Mouse (Mus musculus) 3T3-L1 (cell line): Measurements from ENCODE around the gene Adcyap1.
A peak's percentile ranks its signal among the peaks of the same experiment; 100 is the strongest.

Experiments used
- DNase-seq: peaks from one replicate; pipeline ENCODE4 v3.0.0-alpha.2; 2015; ENCODE audit warnings: low read depth, low spot score

The Adcyap1 gene

DNA sequence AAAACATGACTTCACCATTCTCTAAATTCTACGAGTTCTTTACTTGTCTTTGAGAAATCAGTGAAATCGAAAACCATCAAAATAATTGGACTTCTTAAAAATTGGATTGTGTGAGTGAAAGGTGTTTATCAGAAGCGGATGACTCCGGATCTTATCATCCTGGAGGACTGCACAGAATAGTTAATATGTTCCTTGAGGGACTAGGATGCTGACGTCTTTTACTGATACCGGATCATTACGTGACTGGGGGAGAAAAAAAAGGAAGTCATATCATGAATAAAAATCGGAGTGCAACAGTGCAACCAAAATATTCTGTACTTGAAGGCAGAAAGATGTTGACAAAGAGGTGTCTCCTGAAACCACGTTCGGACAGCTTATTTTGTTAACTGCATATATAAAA lies at the start of gene Adcyap1:
Gene Adcyap1, plus strand, starts transcription at position 301 of the 400 bp plus-strand sequence.
- no peak for DNase-seq

DNA sequence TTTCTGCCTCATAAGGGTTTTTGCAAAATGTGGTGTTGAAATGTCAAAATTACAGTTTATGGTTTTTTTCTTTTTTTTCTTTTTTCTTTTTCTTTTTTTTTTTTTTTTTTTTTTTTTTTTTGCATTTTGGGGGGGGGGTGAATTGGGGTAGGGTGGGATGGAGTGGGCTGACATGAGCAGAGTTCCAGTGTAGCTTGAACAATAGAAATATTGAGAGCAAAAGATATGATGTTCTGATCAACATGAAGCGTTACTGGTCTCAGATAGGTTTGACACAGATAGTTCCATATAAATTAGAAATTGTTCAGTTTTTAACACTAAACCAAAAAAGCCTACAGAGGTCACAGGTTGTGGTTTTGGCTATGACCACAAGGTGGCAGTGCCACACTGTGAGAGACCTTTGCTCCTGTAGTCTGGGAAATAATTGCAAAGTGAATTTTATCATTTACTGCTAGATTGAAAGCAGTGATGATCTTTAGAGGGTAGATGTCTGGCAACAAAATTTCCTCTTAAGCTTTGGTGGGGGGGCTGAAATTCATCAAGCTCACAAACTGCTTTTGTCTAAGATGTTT lies 40.5 kb upstream of the Adcyap1 start:
- DNase-seq, result peak; percentile 79

DNA sequence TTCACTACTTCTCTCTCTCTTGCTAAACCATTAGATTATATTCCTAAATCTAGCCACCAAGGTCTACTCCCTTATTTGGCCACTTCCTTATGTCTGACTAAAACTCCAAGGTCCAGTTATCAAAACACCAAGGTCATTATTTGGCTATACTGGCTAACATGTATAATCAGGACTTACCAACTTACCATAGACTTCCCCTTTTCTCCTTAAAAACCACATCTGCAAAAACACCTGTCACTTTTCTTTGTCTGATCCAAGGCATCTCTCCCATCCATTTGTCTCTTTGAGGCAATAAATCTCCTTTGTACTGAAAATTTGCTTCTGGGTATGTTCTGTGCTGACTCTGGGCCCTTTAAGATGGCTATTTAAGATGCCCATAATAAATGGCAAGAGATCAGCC lies 29.2 kb upstream of the Adcyap1 start:
- no peak for DNase-seq

DNA sequence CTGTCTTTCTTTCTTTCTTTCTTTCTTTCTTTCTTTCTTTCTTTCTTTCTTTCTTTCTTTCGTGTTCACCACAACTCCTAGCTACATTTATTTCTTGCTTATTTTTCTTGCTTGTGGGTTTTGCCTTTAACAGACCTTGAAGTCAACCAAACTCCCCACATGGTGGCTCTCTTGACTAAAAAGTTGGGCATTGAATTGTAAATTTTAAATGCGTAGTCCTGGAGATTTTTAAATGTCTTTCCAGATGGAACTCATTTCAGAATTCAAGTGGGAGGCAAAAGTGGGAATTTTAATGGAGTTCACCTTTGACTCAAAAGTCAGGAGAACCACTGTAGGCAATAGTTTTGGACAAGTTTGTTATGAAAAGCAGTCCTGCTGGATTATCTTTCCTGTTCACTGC lies 2.0 kb upstream of the Adcyap1 start:
- peak; percentile 26 for DNase-seq

DNA sequence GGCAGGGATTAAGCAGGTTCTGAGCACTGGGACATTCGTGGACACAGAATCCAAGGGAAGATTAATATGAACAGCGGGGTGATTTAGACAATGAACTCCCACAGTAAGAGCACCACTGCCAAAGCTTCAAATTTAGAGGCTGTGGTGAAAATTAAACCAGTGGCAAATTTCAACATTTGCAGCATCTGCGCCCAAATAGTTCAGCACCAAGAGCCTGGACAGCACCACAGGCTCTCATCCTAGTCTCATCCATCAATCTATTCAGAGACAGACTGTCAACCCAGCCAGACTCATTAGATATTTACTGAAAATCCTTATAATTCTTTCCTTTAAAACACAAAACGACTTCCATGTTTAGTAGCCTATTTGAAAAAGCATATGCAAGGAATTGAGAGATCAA lies 604 bp upstream of the Adcyap1 start:
- peak; percentile 14 for DNase-seq

DNA sequence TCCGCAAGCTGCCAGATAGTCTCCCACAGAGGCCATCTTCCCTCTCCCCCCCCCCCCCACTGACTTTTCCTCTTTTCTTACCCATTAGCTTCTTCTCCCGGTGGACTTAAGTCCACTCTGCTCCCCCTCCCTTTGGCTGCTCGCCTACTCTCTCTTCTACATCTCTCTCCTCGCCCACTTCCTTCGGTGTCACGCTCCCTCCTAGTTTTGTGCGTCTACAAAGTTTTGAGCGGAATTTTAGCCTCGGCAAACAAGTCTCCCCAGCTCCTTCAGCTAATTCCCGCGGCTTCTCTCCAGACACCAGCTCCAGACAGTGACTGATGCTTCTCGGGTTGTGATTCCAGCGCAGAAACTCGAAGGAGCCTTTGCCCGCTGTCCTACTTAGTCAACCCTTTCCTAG lies 401 bp downstream of the Adcyap1 start:
- DNase-seq, result no peak

DNA sequence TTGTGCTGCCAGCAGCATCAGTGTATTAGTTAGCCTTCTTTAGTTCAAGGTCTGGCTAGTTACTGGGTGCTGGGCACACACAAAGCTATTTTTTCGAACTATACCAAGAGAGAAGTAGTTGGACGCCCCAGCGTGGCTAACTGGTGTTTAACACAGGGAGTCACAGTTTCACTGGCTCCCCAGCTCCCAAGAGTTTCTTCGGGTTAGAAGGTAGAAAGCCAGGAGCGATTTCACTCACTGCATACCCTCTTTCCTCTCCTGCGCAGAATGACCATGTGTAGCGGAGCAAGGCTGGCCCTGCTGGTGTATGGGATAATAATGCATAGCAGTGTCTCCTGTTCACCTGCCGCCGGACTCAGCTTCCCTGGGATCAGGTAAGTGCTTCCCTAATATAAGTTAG lies 930 bp downstream of the Adcyap1 start:
- no peak for DNase-seq

DNA sequence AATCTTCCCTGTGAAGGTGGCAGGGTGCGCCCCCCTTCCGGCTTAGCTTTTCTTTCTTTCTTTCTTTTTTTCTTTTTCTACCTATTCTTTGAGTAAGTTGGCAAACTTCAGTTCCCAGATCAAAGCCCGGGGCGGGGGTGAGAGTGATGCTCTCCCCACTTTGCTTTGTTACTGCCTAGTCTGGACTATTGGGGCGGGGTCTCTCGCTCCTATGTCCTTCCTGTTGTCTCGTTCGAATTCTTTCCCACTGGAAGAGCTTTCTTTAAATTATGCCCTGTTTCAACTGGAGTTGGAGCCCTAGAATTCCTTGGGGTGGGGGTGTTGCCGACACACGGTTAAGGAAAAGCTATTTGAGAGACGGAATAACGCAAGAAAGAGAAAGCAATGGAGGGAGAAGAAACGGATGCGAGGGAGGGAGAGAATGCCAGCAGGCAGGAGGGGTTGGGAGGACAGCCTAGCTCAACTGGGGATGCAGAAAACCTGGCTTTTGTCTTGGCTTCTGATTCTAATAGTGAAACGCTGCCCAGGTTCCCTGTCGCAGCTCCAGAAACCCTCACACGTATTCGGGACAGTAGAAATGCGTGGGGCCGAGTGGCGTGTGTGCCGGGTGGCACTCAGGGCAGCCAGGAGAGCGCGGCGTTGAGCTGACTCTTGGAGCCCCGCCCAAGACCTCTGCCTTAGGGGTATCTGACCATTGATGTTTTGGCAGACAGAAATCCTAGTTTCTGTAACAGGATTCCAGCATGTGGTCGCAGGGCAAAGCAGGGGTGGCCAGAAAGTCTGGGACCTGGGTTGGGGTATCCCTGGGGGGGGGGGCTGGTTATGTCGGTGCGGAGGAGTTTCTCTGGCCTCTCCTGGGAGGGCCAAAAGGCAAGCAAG lies 1.8 kb downstream of the Adcyap1 start:
- no peak for DNase-seq

DNA sequence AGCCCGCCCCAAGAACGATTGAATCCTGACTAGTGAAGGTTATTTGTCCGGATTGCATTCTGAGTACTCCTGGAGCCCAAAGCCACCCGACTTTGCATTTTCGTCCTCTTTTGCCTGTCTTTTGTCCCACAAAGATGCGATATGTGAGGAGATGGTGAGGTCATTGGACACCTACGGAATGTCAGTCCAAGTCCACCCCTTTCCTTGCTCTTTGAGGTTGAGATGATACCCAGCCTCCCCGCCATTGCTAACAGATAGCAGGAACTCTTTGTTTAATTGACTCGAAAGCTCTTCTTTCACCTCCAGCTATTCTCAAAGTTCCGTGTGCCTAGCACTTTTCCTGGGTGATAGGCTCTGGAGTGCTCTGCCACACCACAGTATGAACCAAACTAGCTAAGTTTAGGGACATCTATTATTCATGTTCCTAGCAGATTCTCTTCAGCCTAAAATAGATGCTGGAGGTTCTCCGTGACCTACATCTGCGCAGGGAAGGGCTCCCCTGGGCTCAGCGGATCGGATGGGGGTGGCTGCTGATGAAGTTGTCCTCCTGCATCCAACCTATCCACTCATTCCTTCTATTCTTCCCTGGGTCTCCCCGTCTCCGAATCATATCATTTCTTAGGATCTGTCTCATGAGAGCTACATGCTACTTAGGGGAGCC lies 2.6 kb downstream of the Adcyap1 start:
- no peak for DNase-seq

DNA sequence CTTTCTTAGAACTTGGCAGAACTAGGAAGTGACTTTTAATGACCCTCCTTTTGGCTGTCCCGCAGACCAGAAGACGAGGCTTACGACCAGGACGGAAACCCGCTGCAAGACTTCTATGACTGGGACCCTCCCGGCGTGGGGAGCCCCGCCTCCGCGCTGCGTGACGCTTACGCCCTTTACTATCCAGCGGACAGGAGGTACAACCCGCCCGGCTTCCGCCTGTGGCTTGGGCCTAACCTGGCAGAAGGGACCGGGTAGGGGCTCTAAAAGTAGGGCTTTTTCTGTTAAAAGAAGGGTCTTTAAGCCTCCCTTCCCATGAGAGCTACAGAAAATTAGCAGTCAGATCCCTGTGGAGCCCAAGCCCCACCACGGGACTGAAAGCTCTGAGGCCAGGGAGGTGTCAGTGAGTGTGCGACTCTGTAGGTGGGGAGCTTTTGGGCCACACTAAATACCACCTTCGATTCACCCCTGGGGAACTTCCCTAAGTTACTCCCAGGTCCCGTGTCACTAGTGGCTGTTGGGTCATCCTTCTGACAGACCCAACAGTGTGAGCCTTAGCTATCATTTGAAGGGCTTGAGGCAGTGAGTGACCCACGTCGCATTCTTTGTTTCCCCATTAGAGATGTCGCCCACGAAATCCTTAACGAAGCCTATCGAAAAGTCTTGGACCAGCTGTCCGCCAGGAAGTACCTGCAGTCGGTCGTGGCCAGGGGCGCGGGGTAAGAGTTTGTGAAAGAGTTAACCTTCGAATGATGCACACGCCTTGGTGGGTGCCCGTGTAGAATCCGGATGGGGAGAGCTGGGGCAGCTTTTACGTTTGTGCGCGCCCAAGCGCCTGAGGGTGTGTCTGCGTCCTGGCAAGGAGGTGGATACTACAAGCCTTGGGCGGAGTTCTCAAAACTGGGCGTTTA lies 3.6 kb downstream of the Adcyap1 start:
- DNase-seq, result no peak

DNA sequence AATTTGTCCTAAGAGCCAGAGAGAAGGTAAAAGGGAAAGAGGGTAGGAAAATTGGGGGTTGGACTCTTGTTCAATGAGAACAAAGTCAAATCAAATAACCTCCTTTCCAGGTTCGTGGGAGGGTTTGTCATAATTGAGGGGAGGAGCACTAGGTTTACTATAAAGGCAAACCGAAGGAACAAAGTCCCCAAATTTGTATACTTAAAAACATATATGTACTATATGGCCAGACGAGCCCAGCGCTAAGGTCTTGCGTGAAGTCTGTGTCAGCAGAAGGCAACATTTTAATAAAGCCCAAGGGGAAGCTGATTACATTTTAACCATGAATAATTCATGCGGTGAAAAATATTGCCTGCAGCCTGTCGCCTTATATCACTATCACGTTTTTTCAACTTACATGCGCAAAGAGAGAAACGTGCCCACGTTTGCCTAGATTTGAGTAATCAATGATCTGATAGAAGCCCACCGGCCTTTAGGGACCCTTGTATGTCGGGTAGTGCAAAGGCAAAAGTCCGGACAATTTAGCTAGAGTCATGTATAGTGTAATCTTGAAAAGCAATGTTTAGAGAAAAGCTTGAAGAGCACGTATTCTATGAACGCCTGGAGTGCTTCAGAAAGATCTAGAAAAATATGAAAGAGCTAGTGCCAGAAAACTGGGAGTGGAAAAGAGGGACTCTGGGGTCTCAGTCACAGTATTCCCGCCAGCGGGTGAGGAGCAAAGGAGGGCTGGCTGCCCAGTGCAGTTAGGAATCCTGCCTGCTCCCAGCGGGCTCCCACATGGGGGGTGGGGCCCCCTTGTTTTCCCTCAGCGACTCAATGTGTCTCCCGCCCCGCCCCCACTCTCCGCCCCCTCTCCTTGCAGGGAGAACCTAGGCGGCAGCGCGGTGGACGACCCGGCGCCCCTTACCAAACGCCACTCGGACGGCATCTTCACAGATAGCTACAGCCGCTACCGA lies 4.5 kb downstream of the Adcyap1 start:
- no peak for DNase-seq

DNA sequence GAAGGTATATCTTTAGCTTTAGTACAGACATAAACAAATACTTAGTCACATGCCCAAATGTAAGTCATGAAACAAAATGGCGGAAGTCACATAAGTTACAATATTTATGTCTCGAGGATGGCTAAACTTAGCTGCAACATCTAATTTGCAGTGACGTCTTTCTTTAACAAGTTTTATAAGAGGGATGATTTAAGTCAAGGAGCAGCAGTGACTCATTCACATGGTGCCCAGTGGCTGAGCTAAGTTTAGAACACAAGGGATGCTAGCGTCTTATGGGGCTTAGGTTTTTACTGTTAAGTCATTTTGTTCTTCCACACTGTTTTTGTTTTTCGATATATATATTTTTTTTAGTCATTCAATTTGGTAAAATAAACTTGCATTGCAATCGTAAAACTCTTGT lies 19.0 kb downstream of the Adcyap1 start:
- DNase-seq, result peak; percentile 4

DNA sequence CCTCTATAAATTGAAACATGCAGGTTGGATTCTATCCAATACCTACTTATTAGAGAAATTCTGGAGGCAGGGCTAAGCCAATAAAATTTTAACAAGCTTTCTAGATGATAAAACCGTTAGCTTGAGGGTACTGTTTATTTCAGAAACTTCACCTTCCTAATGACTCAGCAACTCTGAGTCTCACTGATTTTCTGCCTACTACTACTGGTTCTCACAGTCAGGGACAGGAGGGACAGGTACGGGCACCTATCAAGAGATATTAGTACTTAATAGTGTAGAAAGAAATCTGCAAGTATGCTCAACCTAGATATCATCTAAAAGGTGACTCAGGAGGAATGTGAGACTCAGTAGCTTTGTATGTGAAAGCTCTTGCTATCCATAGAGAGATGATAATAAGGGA lies 19.8 kb downstream of the Adcyap1 start:
- no peak for DNase-seq

DNA sequence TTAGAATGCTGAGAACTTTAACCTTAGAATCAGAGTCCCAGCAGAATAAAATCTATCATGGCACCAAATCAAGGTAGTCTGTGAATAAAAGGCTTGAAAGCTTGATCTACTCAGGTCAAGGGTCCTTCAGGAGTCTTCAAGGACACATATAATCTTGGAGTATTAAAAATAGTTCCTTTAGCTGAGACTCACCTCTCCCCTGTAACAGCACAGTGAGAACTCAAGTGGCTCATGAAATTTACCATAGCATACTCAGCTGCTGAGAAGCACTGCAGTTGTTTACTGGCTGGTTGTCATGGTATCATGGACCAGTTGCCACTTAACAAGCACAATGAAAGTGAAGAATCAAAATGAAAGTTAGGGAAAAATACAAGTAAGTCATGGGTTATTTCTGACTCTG lies 38.5 kb downstream of the Adcyap1 start:
- no peak for DNase-seq
